Mouse (Mus musculus) bone marrow, adult 2 months (tissue): ENCODE results near the gene Zfp689. TPM values are rescaled to one million over a fixed set of nuclear protein-coding genes. Genes with fewer than 3 reads are reported as not detected.

ENCODE experiments used
- H3K27ac ChIP-seq: fragments of 200-500 bp; 2 replicates; pipeline ENCODE4 v1.5.1; 2012; ENCODE audit warnings: low read depth, mild to moderate bottlenecking, control low read depth, inconsistent platforms, low read length; ENCODE audit not compliant: control insufficient read depth, poor library complexity, insufficient read depth
- H3K4me1 ChIP-seq: fragments of 200-500 bp; 2 replicates; pipeline ENCODE4 v1.6.1; 2011; ENCODE audit warnings: low read length; ENCODE audit not compliant: control insufficient read depth, insufficient read depth
- H3K4me3 ChIP-seq: fragments of 200-500 bp; replicated peaks from 2 replicates; pipeline ENCODE3; 2011; ENCODE audit warnings: mild to moderate bottlenecking, low read depth, low read length, control low read depth; ENCODE audit not compliant: control insufficient read depth
- CTCF ChIP-seq: fragments of 200-500 bp; IDR thresholded peaks from 2 replicates; pipeline ENCODE4 v1.5.1; 2011; ENCODE audit warnings: low read length, control low read depth; ENCODE audit not compliant: control insufficient read depth, insufficient read depth
- POLR2A ChIP-seq: fragments of 200-500 bp; IDR thresholded peaks from 2 replicates; pipeline ENCODE4 v1.6.1; 2011; ENCODE audit warnings: low read depth, mild to moderate bottlenecking, control low read depth, low read length, borderline replicate concordance; ENCODE audit not compliant: control insufficient read depth
- WGBS: fragments of 180-500 bp; shearing (Covaris S2); methylation state at CpG from one replicate; pipeline ENCODE4 v1.1.7; 2018; 5-methylcytosine and 5-hydroxymethylcytosine counted together
- polyA plus RNA-seq: library from polyadenylated mRNA; stranded (reverse); fragments of >200 nt; gene quantifications from 2 replicates; pipeline ENCODE4 v1.2.4, GENCODE M21; 2011; ENCODE audit warnings: low replicate concordance; ENCODE audit not compliant: missing spikeins, insufficient read depth, insufficient read length

The Zfp689 gene
- polyA plus RNA-seq, 1 experiment = 3.1 TPM

DNA sequence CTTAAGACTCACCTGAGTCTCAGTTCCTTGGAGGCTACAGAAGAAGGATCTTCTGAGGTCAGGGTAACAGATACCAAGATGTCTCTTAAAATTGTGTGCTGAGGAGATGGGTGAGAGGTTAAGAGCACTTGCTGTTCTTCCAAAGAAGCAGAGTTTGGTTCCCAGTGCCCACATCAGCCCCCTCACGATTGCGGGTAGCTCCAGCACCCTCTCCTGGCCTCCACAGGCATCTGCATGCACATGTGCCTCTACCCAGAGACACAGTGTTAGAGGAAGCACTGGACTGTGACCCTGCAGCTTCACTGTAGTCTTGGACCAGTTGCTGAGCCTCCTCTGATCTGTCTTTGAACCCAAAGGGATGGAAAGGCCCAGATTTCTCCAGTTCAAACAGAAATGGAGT is 46.0 kb downstream of the Zfp689 start:
- WGBS = 66% methylated on average over 2 of the region's 2 CpGs
- H3K4me3 ChIP-seq = no peak overlapping the region
- H3K4me1 ChIP-seq = 0 out of 2 replicates have a peak, but pooled peaks cover 1% of the 10 kb centered on the region
- no peak overlapping the region for H3K27ac ChIP-seq
- TF ChIP-seq POLR2A (no peak), CTCF (no peak)

DNA sequence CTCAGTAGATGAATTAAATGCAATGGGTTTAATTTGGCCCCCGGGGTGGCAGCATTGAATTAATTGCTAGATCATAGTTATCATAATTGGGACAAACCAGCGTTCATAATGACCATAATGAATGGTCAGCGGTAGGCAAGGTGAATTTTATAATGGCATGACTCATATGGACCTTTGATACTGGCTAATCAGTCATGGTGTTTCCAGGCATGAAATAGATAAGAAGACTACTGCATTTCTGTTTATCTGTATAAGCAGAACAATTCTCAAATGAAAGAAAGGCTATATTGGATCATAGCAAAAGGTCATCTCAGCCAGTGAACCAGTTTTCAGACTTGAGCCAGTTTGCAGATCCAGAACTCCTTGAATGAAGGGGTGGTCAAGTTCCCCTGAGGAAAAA is 48.6 kb downstream of the Zfp689 start:
- WGBS = 53% methylated on average over 3 of the region's 3 CpGs
- H3K27ac ChIP-seq = no peak overlapping the region
- no peak for TF ChIP-seq POLR2A
- TF ChIP-seq CTCF = no peak
- H3K4me3 ChIP-seq = no peak overlapping the region
- H3K4me1 ChIP-seq = no peaks in the 10 kb centered on the region

DNA sequence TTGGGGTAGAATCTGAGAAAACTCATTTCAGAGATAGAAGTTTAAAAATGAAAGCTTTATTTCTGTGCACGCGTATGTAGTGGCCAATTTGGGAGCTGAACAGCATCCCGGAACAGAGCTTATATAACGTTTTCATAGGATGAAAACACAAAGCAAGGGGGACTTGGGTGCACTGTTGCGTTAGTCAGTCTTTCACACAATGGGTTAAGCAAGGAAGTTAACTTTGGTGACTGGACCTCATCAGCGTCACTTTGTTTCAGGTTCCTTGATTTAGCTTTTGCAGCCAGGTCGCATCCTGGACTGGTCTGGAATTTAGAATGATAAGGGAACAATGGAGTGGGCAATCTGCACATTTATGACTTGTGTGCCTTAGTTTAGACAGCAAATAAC is 55.0 kb downstream of the Zfp689 start:
- peaks cover 4% of the 10 kb centered on the region for H3K4me1 ChIP-seq
- WGBS = under 1% methylated on average over 7 of the region's 7 CpGs
- TF ChIP-seq POLR2A (no peak), CTCF (no peak)
- H3K4me3 ChIP-seq = peak overlapping the region; percentile 66
- H3K27ac ChIP-seq = no peak overlapping the region

DNA sequence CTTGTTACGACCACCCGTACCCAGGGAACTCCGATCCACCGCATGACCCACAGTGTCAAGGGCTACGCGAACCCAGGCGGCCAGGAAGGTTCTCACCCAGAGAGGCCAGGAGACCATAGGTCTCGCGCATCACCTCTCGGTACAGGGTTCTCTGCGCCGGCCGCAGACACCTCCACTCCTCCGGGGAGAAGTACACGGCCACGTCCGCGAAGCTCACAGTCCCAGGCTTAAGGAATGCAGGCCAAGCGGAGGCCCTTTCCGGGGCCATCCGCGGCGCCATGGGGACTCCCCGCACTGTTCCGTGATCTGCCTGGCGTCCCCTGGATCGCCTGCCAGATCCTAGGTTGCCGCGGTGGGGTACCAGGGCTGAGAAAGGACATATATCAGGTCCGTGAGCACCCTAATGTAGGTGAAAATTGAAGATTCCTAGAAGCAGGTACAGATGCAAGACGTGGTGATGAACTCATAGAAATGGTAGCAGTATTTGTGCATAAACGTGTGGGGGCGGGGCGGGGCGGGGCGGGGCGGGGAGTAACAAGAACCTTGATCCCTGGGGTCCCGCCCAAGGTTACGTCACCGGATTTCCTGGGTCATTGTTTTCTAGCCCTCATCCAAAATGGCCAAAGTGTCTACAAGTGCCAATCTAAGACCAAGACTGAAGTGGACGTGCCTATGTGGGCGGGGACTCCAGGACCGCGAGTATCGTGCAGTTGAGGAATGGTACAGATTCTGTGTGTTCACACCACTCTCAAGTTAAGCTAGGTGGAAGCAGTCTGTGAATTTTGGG is 55.6 kb downstream of the Zfp689 start, which contains the start of gene E430018J23Rik:
Gene E430018J23Rik, minus strand, starts transcription at position 473 of the 787 bp plus-strand sequence.
- Histone ChIP-seq H3K4me1 (peaks cover 4% of the 10 kb centered on the region), H3K4me3 (peak within 1 kb of the TSS; percentile 87), H3K27ac (peak within 1 kb of the TSS; percentile 64)
- TF ChIP-seq CTCF (no peak), POLR2A (no peak)
- under 1% methylated on average over 45 of the region's 45 CpGs for WGBS

DNA sequence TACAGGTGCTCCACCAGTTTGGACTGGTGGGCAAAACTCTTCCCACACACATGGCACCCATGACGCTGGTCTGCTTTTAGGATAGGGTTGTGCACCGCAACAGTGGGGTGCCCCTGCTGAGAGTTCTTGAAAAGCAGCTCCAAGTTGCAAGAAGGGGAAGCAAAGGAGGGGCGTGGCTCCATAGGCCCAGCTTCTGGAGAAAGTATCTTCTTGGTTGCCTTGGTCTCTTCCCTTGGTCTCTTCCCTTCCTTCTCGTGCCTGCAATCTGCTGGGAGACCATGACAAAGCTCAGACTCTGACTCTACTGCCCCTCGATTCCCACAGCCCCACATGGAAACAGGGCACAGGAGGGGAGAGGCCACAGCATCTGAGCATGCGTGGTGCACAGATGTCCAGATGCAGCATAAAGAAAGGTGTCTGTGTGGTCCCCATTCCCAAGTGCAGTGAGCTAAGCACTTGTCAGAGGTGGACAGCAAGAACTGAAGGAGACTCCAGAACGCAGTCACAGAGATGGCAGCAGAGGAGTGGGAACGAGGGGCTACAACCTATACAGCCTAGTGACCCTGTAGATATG is 56.6 kb downstream of the Zfp689 start:
- 57% methylated on average over 8 of the region's 8 CpGs for WGBS

More for the DNA sequence above, 56.6 kb downstream of the Zfp689 start:
- no peak overlapping the region for H3K27ac ChIP-seq
- no peak overlapping the region for H3K4me3 ChIP-seq
- TF ChIP-seq CTCF = no peak
- TF ChIP-seq POLR2A = no peak
- H3K4me1 ChIP-seq = peaks cover 4% of the 10 kb centered on the region

Other genes with a start within 250 kb of the Zfp689 start
- gene Tbc1d10b, start 240.7 kb downstream of the Zfp689 start, polyA plus RNA-seq = 53.6 and 84.9 TPM in 2 replicates
- gene Mylpf, start 240.3 kb downstream of the Zfp689 start, polyA plus RNA-seq = 32.2 and 126 TPM in 2 replicates
- gene Zfp553, start 216.1 kb downstream of the Zfp689 start, polyA plus RNA-seq = 2.6 and 6.6 TPM in 2 replicates
- 76.8 and 153 TPM in 2 replicates for gene Sept1, start 216.0 kb downstream of the Zfp689 start, polyA plus RNA-seq
- gene Zfp771, start 204.9 kb downstream of the Zfp689 start, polyA plus RNA-seq = 10.6 and 13.1 TPM in 2 replicates
- 23.2 and 50.6 TPM in 2 replicates for gene Dctpp1, start 188.4 kb downstream of the Zfp689 start, polyA plus RNA-seq
- 28.4 and 64.7 TPM in 2 replicates for gene Sephs2, start 175.1 kb downstream of the Zfp689 start, polyA plus RNA-seq
- gene Itgal, start 152.9 kb downstream of the Zfp689 start, polyA plus RNA-seq = 11.9 and 51.9 TPM in 2 replicates
- 2.9 and 5.1 TPM in 2 replicates for gene Zfp768, start 103.6 kb downstream of the Zfp689 start, polyA plus RNA-seq
- 2.8 and 3.9 TPM in 2 replicates for gene Zfp747, start 73.1 kb downstream of the Zfp689 start, polyA plus RNA-seq
- 1.2 and 2.4 TPM in 2 replicates for gene 9130019O22Rik, start 62.0 kb downstream of the Zfp689 start, polyA plus RNA-seq
- gene E430018J23Rik, start 55.5 kb downstream of the Zfp689 start, polyA plus RNA-seq = 0.65 and 1.9 TPM in 2 replicates
- 2.1 and 2.5 TPM in 2 replicates for gene Zfp764, start 42.3 kb downstream of the Zfp689 start, polyA plus RNA-seq
- 20.9 and 21.4 TPM in 2 replicates for gene Zfp688, start 27.1 kb downstream of the Zfp689 start, polyA plus RNA-seq
- gene Prr14, start 10.5 kb upstream of the Zfp689 start, polyA plus RNA-seq = 70.4 and 119 TPM in 2 replicates
- gene Fbrs, start 30.0 kb upstream of the Zfp689 start, polyA plus RNA-seq = 44.9 and 98.7 TPM in 2 replicates
- gene Srcap, start 62.8 kb upstream of the Zfp689 start, polyA plus RNA-seq = 44.3 and 98.5 TPM in 2 replicates
- gene Gm42715, start 70.4 kb upstream of the Zfp689 start, polyA plus RNA-seq = 5.3 and 7.8 TPM in 2 replicates
- 20.5 and 41.0 TPM in 2 replicates for gene Tmem265, start 112.2 kb upstream of the Zfp689 start, polyA plus RNA-seq
- gene Phkg2, start 124.2 kb upstream of the Zfp689 start, polyA plus RNA-seq = 83.6 and 169 TPM in 2 replicates
- 9.9 and 15.2 TPM in 2 replicates for gene Ccdc189, start 139.4 kb upstream of the Zfp689 start, polyA plus RNA-seq
- gene Rnf40, start 139.6 kb upstream of the Zfp689 start, polyA plus RNA-seq = 52.7 and 66.7 TPM in 2 replicates
- gene Zfp629, start 166.6 kb upstream of the Zfp689 start, polyA plus RNA-seq = 6.3 and 14.2 TPM in 2 replicates